Mouse (Mus musculus): ENCODE measurements around the gene Vmn1r210.
"Not testable (repeated sequence)": the region's sequence is repeated elsewhere in the genome, so short reads cannot be mapped to it uniquely, and the experiment has no call there.

DNA sequence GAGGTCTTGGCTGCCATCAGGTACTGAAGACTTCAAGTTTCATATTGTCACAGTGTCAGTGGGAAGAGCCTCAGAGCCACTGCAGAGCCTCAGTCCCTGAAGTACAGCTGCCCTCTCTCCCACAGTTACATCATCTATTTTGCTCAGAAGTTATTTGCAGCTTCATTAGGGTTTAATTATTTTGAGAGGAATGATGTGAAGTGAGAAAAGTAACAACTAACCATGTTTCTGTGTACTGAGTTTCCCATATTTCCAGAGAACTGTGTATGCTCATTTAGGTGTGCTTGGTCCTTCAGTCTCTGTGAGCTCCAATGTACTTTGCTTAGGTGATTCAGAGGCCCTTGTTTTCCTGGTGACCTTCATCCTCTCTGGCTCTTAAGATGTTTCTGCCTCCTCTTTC lies 21.6 kb downstream of the Vmn1r210 start, which contains the start of gene Vmn1r209:
- TF ChIP-seq CTCF (IDR thresholded peaks at IDR 0.05; ENCODE audit: low read depth, low read length); GATA1 (IDR thresholded peaks at IDR 0.05; ENCODE audit: borderline replicate concordance, low read length): not testable (repeated sequence)
